Mouse (Mus musculus) gastrocnemius, postnatal 25 days (tissue): ENCODE data around the gene Slpi. TPM values are rescaled to one million over a fixed set of nuclear protein-coding genes. Genes with fewer than 3 reads are reported as not detected.

Source experiments
- DNase-seq: peaks from one replicate; pipeline ENCODE4 v3.0.0; 2022
- total RNA-seq, 2 experiments: library from RNA; stranded (reverse); gene quantifications; 1 replicate in 1 of 2; 2 replicates in 1 of 2; pipeline ENCODE4 v1.2.3; 2021

Slpi gene
- total RNA-seq, 2 experiments from 2014 or later: not detected

- no peak for DNase-seq
Measured at GRCm38 (mm10) chr2:164419489-164419888, 30.6 kb upstream of the Slpi start.

DNA sequence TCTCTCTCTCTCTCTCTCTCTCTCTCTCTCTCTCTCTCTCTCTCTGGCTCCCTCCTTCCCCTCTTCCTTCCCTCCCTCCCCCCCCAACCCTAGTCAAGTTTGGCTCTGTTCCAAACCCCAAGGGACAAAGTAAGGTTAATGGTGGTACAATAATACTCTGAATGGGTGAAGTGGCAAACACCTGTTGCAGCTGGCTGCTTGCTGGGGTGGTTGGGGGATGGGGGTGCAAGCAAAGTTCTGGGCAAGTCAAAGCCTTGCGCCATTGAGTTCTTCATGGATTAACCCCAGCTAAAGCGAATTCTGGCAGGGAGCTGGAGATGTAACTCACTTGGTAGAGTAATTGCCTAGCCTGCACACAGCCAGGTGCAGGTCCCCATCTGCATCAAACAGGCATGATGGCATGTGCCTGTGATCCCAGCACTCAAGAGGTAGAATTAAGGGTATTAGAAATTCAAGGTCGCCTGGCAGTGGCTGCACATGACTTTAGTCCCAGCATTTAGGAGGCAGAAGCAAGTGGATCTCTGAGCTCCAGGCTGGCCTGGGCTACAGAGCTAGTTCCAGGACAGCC, 29.5 kb upstream of the Slpi start:
- no peak for DNase-seq

DNA sequence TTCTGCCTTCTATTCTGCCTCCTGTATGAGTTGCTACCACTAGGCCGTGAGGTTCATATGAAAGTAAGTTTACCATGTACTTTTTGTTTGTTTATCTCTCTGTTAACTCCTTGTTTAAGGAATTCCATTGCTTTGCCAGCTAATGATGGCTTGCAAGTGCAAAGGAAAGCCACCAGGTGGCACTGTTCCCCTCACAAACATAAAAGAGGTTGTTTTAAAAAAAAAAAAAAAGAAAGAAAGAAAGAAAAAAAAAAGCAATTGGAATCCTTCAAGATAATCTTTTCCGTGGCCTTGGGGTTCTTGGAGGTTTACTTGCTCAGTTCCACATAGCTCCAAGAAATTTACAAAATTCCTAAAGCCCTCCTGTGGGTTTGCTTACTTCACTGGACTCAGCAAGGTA, 28.3 kb upstream of the Slpi start:
- DNase-seq: no peak

DNA sequence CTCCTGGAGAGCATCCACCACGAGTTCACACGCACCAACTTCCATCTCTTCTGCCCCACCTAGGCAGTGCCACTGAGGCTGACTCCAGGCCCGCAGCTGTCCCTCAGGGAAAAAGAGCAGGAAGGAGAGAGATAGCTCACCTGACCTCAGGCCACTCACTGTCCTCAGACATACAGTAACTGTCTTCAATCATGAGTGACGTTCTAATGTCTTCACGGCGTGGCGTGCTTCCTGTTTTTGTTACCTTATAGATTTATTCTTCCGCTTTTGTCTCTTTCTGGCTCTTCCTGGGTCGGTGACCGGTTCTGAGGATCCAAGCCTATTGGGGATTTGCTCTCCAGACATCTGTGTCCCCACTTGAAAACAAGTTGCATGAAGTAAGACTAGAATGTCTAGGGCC, 25.7 kb upstream of the Slpi start:
- DNase-seq: no peak

- no peak for DNase-seq
Measured at GRCm38 (mm10) chr2:164414167-164414566, 25.3 kb upstream of the Slpi start.

DNA sequence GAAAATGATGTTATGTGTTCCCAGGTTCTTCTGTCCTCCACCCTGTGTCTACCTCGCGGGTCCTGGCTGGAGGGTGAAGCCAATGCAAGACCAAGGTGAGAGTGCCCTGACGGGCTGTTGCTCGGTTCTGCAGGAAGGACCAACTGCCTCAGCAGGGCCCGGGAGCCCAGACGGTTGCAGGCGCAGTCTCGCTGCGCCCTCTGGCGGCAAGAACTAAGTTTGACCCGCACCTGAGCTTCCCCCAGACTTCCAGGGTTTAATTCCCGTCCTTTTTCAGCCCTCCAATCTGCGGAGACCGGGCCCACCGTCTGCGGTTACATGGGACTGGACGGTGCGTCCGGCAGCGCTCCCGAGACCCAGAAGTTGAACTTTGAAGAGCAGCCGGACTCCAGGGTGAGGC, 18.8 kb upstream of the Slpi start:
- DNase-seq: peak; percentile 45

- DNase-seq: no peak
Measured at GRCm38 (mm10) chr2:164405519-164405918, 16.6 kb upstream of the Slpi start.

DNA sequence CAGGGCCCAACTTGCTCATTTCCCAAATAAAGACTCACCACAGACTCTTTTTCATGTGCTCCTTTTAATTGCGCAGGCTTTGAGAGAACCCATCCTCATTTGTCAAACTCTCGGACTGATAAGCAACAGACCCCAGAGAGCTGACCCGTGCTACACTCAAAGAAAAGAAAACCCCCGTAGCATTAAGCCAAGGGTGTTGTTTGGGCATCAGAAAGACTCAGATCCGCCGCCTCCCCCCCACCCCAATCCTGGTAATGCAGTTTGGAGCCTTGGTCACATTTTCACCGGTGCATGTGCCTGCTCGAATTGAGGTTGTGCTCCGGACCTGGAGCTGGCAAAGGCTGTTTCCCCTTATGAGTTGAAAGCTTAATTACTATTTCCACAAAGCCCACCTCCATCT, 16.2 kb upstream of the Slpi start, which contains the start of gene Matn4:
Gene Matn4 (minus strand): TSS at position 101 of the 400 bp plus-strand sequence.
- DNase-seq: no peak

- peak; percentile 45 for DNase-seq
Measured at GRCm38 (mm10) chr2:164404082-164404990, 15.4 kb upstream of the Slpi start.

GRCm38 (mm10) chr2:164403396-164404081, 14.6 kb upstream of the Slpi start:
- DNase-seq: no peak

DNA sequence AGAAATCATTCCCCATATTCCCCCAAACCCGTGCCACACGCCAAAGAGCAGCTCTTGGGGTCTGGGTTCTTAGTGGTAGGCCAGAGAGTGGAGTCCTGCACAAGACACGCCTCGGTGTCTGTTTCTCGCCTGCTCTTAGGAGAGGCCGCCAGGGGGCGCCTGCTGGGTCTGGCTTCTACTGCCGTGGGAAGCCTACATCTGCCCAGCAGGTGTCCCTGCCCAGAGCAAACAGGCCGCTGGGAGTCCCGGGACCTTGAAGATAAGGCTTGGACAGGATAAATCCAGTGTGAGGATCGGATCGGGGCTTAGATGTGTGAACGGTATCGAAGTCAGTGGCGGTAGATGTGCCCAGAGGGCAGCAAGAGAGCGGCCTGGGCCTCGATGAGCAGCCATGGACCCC, 14.0 kb upstream of the Slpi start, which contains the start of gene Rbpjl:
Gene Rbpjl (plus strand): TSS at position 236 of the 400 bp plus-strand sequence.
- peak; percentile 48 for DNase-seq

DNA sequence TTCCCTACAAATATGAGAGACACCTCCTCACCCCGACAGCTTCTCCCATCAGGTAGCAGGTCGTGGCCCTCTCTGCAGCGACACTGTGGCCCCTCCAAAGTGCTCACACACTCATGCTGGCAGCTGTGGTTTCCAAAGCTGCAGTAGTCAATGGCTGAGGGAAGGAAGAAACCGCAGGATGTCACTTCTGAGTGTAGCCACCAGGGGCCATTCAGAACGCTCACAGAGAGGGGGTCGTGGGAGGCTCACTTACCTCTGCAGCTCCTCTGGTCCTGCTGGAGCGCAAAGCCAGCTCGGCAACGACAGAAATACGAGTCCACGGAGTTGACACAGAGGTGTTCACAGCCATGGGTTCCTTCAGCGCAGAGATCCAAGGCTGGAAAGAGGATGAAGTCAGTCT, 8.0 kb upstream of the Slpi start:
- DNase-seq: no peak

- no peak for DNase-seq
Measured at GRCm38 (mm10) chr2:164396076-164396475, 7.2 kb upstream of the Slpi start.

DNA sequence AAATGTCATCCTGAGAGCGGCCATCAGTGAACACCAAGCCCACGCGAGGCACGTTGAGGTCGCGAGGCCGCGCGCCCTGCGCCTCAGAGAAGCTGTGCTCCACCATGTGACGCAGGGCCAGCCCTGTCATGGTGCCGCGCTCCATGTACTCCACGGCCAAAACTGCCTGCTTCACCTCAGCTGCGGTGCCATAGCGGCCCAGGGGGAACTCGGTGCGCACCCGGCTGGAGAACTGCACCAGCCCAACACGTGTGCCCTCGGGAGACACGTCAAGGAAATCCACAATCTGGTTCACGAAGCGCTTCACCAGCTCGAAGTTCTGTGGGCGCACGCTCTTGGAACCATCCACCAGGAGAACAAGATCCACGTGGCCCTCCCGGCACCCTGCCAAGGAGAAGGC, 4.2 kb upstream of the Slpi start:
- no peak for DNase-seq

GRCm38 (mm10) chr2:164389499-164389898, 604 bp upstream of the Slpi start:
- peak; percentile 54 for DNase-seq

DNA sequence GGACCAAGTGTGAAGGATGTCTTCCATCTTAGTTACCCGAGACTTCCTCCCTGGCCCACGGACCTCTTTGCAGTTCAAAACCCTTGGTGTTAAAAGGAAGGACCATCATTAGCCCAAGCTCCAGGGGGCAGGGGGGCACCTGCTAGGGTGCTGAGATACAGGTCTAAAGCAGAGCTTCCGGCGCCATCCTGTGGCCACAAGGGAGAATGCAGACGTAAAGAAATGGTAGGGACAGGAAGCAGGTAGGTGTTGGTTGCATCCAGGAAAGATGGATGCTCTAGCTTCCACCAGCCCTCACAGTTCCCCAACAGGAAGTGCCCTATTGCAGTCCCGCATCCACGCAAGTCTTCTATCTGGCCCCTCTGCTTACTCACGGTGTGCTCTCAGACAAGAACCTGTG, 1.9 kb downstream of the Slpi start:
- DNase-seq: no peak

DNA sequence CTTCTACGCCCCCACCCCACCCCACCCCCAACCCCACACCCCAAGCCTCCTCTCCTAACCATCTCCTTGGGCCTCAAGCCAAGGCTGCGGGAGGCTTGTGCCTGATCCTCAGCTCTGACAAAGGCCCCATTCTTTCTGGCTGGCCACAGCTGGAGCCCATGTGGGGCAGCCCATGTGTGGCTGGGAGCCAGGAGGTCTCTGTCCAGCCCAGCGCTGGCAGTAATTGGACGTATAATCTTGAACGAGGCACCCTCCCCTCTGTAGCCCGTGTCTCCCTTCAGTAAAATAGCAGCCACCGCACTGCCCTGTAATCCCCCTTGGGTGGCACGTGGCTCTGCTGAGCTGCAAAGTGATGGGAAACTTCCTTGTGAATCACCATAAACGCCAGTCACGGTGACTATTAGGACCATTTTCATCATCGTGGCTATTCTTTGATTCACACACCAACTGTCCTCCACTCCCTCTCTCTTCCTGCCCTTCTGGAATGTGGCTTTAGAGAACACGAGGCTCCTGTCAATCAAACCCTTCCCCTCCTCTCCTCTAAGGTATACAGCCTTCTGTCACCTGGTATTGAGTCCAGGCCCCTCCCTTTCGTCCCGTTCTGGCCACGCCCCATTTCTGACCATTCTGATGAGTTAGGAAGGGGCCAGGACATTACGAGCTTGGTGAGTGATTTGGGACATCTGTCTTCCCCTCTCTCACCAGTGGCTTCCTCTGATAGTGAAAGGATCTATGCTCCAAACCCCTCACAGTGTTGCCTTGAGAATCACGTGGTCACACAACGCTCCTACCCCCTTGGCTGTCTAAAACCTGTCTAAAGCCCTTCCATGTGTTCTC, 2.8 kb downstream of the Slpi start:
- DNase-seq: no peak

DNA sequence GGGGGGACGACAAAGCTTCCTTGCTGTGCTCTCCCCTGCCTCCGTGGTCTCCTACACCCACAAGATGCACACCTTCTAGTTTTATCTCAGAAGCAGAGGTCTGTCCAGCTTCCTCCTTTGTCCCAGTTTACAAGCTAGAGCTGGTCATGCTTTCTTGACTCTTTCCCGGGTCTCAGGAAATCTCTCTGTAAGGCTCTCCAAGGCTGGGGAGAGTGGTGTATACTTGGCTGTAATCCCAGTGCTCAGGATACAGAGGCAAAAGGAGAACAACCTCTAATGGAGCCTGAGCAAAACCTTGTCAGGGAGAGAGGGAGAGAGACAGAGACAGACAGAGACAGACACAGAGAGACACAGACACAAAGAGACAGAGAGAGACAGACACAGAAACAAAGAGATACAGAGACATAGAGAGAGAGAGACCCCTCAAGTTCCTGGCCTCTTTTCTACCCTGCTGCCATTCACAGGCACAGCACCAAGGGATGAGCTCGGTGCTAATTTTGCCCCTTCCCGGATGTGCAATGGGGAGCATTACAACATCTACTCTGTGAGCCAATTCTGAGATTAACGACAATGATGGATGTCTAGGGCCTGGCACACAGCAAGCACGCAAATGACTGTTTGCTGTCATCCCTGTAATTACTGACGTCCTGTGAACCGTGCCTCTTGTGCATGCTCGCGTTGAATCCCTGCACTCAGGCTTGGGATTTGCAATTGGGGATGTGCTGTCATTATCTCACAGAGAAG, 5.1 kb downstream of the Slpi start:
- DNase-seq: no peak

DNA sequence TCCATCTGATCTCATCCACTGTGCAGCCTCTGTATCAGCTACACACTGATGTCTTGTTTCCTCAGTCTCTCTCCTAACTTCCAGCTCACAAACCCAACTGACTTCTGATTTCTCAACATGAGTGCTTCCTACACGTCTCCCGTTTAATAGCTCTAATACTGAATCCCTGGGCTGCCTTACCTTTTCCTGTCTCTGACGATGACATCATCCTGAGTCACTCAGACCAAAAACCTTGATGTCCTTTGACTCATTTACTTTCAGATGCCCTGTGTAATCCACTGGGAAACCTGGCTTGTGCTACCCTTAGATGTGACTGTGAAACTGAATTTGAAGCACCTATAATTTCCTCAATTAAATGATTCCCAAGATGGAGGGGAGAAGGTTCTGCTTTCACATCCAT, 5.9 kb downstream of the Slpi start:
- DNase-seq: no peak

GRCm38 (mm10) chr2:164381726-164382125, 7.2 kb downstream of the Slpi start:
- no peak for DNase-seq
